Mouse (Mus musculus) heart, postnatal 0 days (tissue): ENCODE measurements around the gene Sowahc. TPM values are rescaled to one million over a fixed set of nuclear protein-coding genes. Genes with fewer than 3 reads are reported as not detected.
A peak's percentile ranks its signal among the peaks of the same experiment; 100 is the strongest.

ENCODE experiments used
- ATAC-seq: fragments of 200-750 bp; cut with Nextera tagmentation; 2 replicates; pipeline ENCODE4 v1.8.0; 2017; ENCODE audit warnings: low read depth, moderate number of reproducible peaks, moderate library complexity; ENCODE audit not compliant: insufficient read depth
- DNase-seq: peaks from one replicate; pipeline ENCODE4 v3.0.0-alpha.2; 2016; ENCODE audit warnings: low spot score
- H3K27ac ChIP-seq: fragments of 300-500 bp; sonication (generic); 2 replicates; pipeline ENCODE4 v1.5.1; 2014; ENCODE audit warnings: low read depth, mild to moderate bottlenecking
- H3K27me3 ChIP-seq: fragments of 300-500 bp; sonication (generic); 2 replicates; pipeline ENCODE4 v1.6.1; 2014; ENCODE audit warnings: low read length, mixed read lengths; ENCODE audit not compliant: control insufficient read depth, insufficient read depth
- H3K36me3 ChIP-seq: fragments of 300-500 bp; sonication (generic); replicated peaks from 2 replicates; pipeline ENCODE4 v1.6.1; 2014; ENCODE audit warnings: low read length, mixed read lengths; ENCODE audit not compliant: control insufficient read depth, insufficient read depth
- H3K4me1 ChIP-seq: fragments of 300-500 bp; sonication (generic); 2 replicates; pipeline ENCODE4 v1.6.1; 2014; ENCODE audit warnings: antibody characterized with exemption; ENCODE audit not compliant: control insufficient read depth, insufficient read depth
- H3K4me2 ChIP-seq: fragments of 300-500 bp; sonication (generic); 2 replicates; pipeline ENCODE4 v1.6.1; 2014; ENCODE audit warnings: low read depth, mild to moderate bottlenecking, low read length, moderate library complexity
- H3K4me3 ChIP-seq: fragments of 300-500 bp; sonication (generic); 2 replicates; pipeline ENCODE4 v1.5.1; 2014; ENCODE audit warnings: low read depth, low read length
- H3K9ac ChIP-seq: fragments of 300-500 bp; sonication (generic); replicated peaks from 2 replicates; pipeline ENCODE4 v1.6.1; 2014; ENCODE audit warnings: low read depth, low read length, mixed read lengths
- H3K9me3 ChIP-seq: fragments of 300-500 bp; sonication (generic); replicated peaks from 2 replicates; pipeline ENCODE4 v1.6.1; 2016; ENCODE audit warnings: low read length; ENCODE audit not compliant: control insufficient read depth
- CTCF ChIP-seq: IDR thresholded peaks from 2 replicates; pipeline ENCODE4 v1.5.1; 2016; ENCODE audit warnings: antibody characterized with exemption, control low read depth, low read depth
- EP300 ChIP-seq: IDR thresholded peaks from 2 replicates; pipeline ENCODE4 v1.6.1; 2016; ENCODE audit warnings: antibody characterized with exemption, low read depth
- WGBS: fragments of 180-500 bp; shearing (Covaris S2); extraction: QIAGEN DNeasy Blood & Tissue Kit; methylation state at CpG from one replicate; pipeline ENCODE4 v1.1.7; 2014; 5-methylcytosine and 5-hydroxymethylcytosine counted together
- polyA plus RNA-seq: library from polyadenylated mRNA; unstranded; fragments of >200 nt; fragmentation: Nextera tagmentation; extraction: Ambion mirVana; gene quantifications from 2 replicates; pipeline ENCODE4 v1.2.1, GENCODE M21; 2015
- total RNA-seq: library from RNA; depleted of rRNA; stranded (reverse); fragments of >200 nt; gene quantifications from 2 replicates; pipeline ENCODE4 v1.2.3, GENCODE M21; 2014; ENCODE audit warnings: low replicate concordance

Sowahc gene
- total and polyA plus RNA-seq, 2 experiments from 2014 or later: 0.97 to 2.4 TPM

GRCm38 (mm10) chr10:59237757-59238156 is 16.0 kb downstream of the Sowahc start:
- WGBS: 30% methylated on average over 3 of the region's 3 CpGs

GRCm38 (mm10) chr10:59241141-59241541 is 19.4 kb downstream of the Sowahc start:
- Histone ChIP-seq H3K4me2 (no peak overlapping the region), H3K9ac (no peak overlapping the region), H3K4me3 (no peak overlapping the region), H3K36me3 (no peaks in the 10 kb centered on the region), H3K4me1 (no peaks in the 10 kb centered on the region), H3K9me3 (no peaks in the 10 kb centered on the region), H3K27ac (no peak overlapping the region), H3K27me3 (no peaks in the 10 kb centered on the region; the same call in 1 of the 2 replicates)
- DNase-seq (peak; percentile 27), ATAC-seq (peak; percentile 64)
- TF ChIP-seq EP300 (no peak), CTCF (no peak)
- 43% methylated on average over 3 of the region's 3 CpGs for WGBS

More at GRCm38 (mm10) chr10:59237757-59238156, 16.0 kb downstream of the Sowahc start:
- H3K4me2 ChIP-seq: no peak overlapping the region
- TF ChIP-seq EP300 (no peak), CTCF (no peak)
- no peaks in the 10 kb centered on the region for H3K4me1 ChIP-seq
- ATAC-seq: no peak
- H3K9ac ChIP-seq: no peak overlapping the region
- no peak for DNase-seq
- no peaks in the 10 kb centered on the region; the same call in 1 of the 2 replicates for H3K27me3 ChIP-seq
- no peak overlapping the region for H3K27ac ChIP-seq
- H3K4me3 ChIP-seq: no peak overlapping the region
- H3K36me3 ChIP-seq: no peaks in the 10 kb centered on the region
- H3K9me3 ChIP-seq: no peaks in the 10 kb centered on the region

GRCm38 (mm10) chr10:59249531-59249930 is 27.8 kb downstream of the Sowahc start:
- no peak for ATAC-seq
- Histone ChIP-seq H3K4me1 (no peaks in the 10 kb centered on the region), H3K9ac (no peak overlapping the region), H3K9me3 (no peaks in the 10 kb centered on the region), H3K27me3 (no peaks in the 10 kb centered on the region), H3K36me3 (no peaks in the 10 kb centered on the region), H3K27ac (no peak overlapping the region), H3K4me2 (no peak overlapping the region), H3K4me3 (no peak overlapping the region)
- no peak for TF ChIP-seq CTCF
- TF ChIP-seq EP300: no peak
- 60% methylated on average over 3 of the region's 3 CpGs for WGBS
- no peak for DNase-seq

- H3K9ac ChIP-seq: no peak overlapping the region
- 61% methylated on average over 2 of the region's 2 CpGs for WGBS
- DNase-seq (no peak), ATAC-seq (no peak)
- H3K4me3 ChIP-seq: no peak overlapping the region
- no peaks in the 10 kb centered on the region for H3K36me3 ChIP-seq
- TF ChIP-seq EP300: no peak
- no peak for TF ChIP-seq CTCF
- H3K9me3 ChIP-seq: no peaks in the 10 kb centered on the region
- H3K27me3 ChIP-seq: no peaks in the 10 kb centered on the region
- no peak overlapping the region for H3K4me2 ChIP-seq
- H3K4me1 ChIP-seq: no peaks in the 10 kb centered on the region
- H3K27ac ChIP-seq: no peak overlapping the region
Measured at GRCm38 (mm10) chr10:59250679-59251078, 28.9 kb downstream of the Sowahc start.

GRCm38 (mm10) chr10:59251980-59252379 is 30.2 kb downstream of the Sowahc start:
- DNase-seq: no peak
- Histone ChIP-seq H3K27me3 (no peaks in the 10 kb centered on the region), H3K4me2 (no peak overlapping the region), H3K9ac (no peak overlapping the region), H3K4me3 (no peak overlapping the region), H3K9me3 (no peaks in the 10 kb centered on the region), H3K36me3 (no peaks in the 10 kb centered on the region), H3K4me1 (no peaks in the 10 kb centered on the region), H3K27ac (no peak overlapping the region)
- 32% methylated on average over 2 of the region's 2 CpGs for WGBS
- TF ChIP-seq EP300: no peak
- TF ChIP-seq CTCF: no peak
- no peak for ATAC-seq

- no peak overlapping the region for H3K27ac ChIP-seq
- no peak overlapping the region for H3K9ac ChIP-seq
- no peak overlapping the region for H3K4me2 ChIP-seq
- H3K4me1 ChIP-seq: no peaks in the 10 kb centered on the region
- no peaks in the 10 kb centered on the region for H3K27me3 ChIP-seq
- H3K9me3 ChIP-seq: no peaks in the 10 kb centered on the region
- DNase-seq: no peak
- ATAC-seq: no peak
- 51% methylated on average over 8 of the region's 8 CpGs for WGBS
- H3K4me3 ChIP-seq: no peak overlapping the region
- TF ChIP-seq CTCF (no peak), EP300 (no peak)
- H3K36me3 ChIP-seq: no peaks in the 10 kb centered on the region
Measured at GRCm38 (mm10) chr10:59252396-59252795, 30.6 kb downstream of the Sowahc start.
